Mouse (Mus musculus) ovary, postnatal 36 days (tissue): Measurements from ENCODE around the gene Rabep2.

Source experiments
- DNase-seq: peaks from one replicate; pipeline ENCODE4 v3.0.0; 2022; ENCODE audit warnings: low spot score, mixed read lengths

Gene Rabep2

GRCm38 (mm10) chr7:126496475-126496874, 67.9 kb downstream of the Rabep2 start:
- DNase-seq = no peak

GRCm38 (mm10) chr7:126497966-126498365, 69.4 kb downstream of the Rabep2 start:
- no peak for DNase-seq
